Mouse (Mus musculus) hindbrain, embryonic 16.5 days (tissue): Measurements from ENCODE around the gene Mcemp1. TPM values are rescaled to one million over a fixed set of nuclear protein-coding genes. Genes with fewer than 3 reads are reported as not detected.

ENCODE experiments used
- ATAC-seq: fragments of 200-750 bp; cut with Nextera tagmentation; 2 replicates; pipeline ENCODE4 v1.8.0; 2017; ENCODE audit warnings: moderate TSS enrichment, moderate library complexity
- H3K27ac ChIP-seq: fragments of 300-500 bp; sonication (generic); 2 replicates; pipeline ENCODE4 v1.5.1; 2014; ENCODE audit warnings: low read depth, mild to moderate bottlenecking, control low read depth, low read length, moderate library complexity
- H3K27me3 ChIP-seq: fragments of 300-500 bp; sonication (generic); replicated peaks from 2 replicates; pipeline ENCODE4 v1.6.1; 2014; ENCODE audit warnings: low read length; ENCODE audit not compliant: control insufficient read depth, insufficient read depth
- H3K36me3 ChIP-seq: fragments of 300-500 bp; sonication (generic); 2 replicates; pipeline ENCODE4 v1.6.1; 2014; ENCODE audit warnings: mild to moderate bottlenecking, low read length, moderate library complexity, mixed read lengths; ENCODE audit not compliant: control insufficient read depth, insufficient read depth
- H3K4me1 ChIP-seq: fragments of 300-500 bp; sonication (generic); 2 replicates; pipeline ENCODE4 v1.6.1; 2014; ENCODE audit warnings: low read depth, low read length; ENCODE audit not compliant: control insufficient read depth, insufficient read depth
- H3K4me2 ChIP-seq: fragments of 300-500 bp; sonication (generic); 2 replicates; pipeline ENCODE4 v1.6.1; 2014; ENCODE audit warnings: mild to moderate bottlenecking, low read length, control low read depth, moderate library complexity
- H3K4me3 ChIP-seq: fragments of 300-500 bp; sonication (generic); 2 replicates; pipeline ENCODE4 v1.5.1; 2014; ENCODE audit warnings: mild to moderate bottlenecking, low read length, control low read depth, moderate library complexity
- H3K9ac ChIP-seq: fragments of 300-500 bp; sonication (generic); 2 replicates; pipeline ENCODE4 v1.6.1; 2014; ENCODE audit warnings: low read depth, mild to moderate bottlenecking, control low read depth, low read length, moderate library complexity
- H3K9me3 ChIP-seq: fragments of 300-500 bp; sonication (generic); 2 replicates; pipeline ENCODE4 v1.6.1; 2014; ENCODE audit warnings: mild to moderate bottlenecking, low read length, moderate library complexity; ENCODE audit not compliant: control insufficient read depth
- WGBS: fragments of 180-500 bp; shearing (Covaris S2); extraction: QIAGEN DNeasy Blood & Tissue Kit; methylation state at CpG from one replicate; pipeline ENCODE4 v1.1.7; 2014; 5-methylcytosine and 5-hydroxymethylcytosine counted together
- polyA plus RNA-seq: library from polyadenylated mRNA; unstranded; fragments of >200 nt; fragmentation: Nextera tagmentation; extraction: Ambion mirVana; gene quantifications from 2 replicates; pipeline ENCODE4 v1.2.1, GENCODE M21; 2015

Gene Mcemp1
- polyA plus RNA-seq, 1 experiment from 2014 or later, result 0.14 TPM

DNA sequence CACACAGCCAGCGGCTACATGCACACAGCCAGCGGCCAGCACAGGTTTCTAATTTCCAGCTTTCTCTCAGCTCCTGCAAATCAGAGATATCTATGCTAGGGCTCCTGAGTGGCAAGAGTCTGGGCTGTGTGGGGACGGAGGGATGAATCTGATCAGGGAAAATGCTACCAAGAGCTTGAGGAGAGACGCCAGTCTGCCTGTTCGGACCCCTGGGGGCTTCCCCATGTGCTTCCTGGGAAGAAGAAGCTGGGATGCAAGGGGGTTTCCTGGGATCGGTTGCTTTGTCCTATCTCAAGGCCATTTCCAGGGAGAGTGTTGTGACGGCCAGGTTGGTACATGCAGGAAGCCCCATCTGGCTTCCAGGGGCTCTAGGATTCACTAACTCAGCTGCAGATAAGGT lies 42.1 kb downstream of the Mcemp1 start:
- no peak overlapping the region for H3K4me2 ChIP-seq
- no peaks in the 10 kb centered on the region for H3K36me3 ChIP-seq
- no peaks in the 10 kb centered on the region for H3K4me1 ChIP-seq
- WGBS, result 74% methylated on average over 7 of the region's 7 CpGs
- H3K9me3 ChIP-seq, result no peaks in the 10 kb centered on the region
- H3K9ac ChIP-seq, result no peak overlapping the region
- H3K27me3 ChIP-seq, result no peaks in the 10 kb centered on the region
- no peak overlapping the region for H3K27ac ChIP-seq
- ATAC-seq, result no peak
- H3K4me3 ChIP-seq, result no peak overlapping the region

DNA sequence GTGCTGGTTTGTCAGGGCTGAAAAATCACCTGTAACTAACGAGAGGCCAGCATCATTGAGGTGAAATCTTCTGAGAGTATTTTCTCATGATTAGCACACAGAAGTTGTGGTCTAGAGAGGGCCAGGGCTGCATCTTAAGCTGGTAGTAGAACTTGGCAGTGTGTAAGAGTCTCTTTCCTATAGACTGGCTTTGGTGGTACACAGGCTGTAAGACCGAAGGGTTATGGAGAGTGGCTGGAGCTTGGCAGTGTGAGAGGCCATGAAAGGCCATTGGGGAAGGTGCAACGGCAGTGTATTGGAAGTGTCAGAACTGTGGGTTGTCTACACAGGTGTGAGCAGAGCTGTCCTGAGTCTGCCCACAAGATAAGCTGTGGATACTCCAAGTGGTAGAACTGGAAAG lies 44.8 kb downstream of the Mcemp1 start:
- no peaks in the 10 kb centered on the region for H3K36me3 ChIP-seq
- no peaks in the 10 kb centered on the region for H3K4me1 ChIP-seq
- H3K4me2 ChIP-seq, result no peak overlapping the region
- H3K9me3 ChIP-seq, result no peaks in the 10 kb centered on the region
- 89% methylated on average over 3 of the region's 3 CpGs for WGBS
- no peak for ATAC-seq
- H3K27me3 ChIP-seq, result no peaks in the 10 kb centered on the region
- H3K27ac ChIP-seq, result no peak overlapping the region
- no peak overlapping the region for H3K4me3 ChIP-seq
- H3K9ac ChIP-seq, result no peak overlapping the region

DNA sequence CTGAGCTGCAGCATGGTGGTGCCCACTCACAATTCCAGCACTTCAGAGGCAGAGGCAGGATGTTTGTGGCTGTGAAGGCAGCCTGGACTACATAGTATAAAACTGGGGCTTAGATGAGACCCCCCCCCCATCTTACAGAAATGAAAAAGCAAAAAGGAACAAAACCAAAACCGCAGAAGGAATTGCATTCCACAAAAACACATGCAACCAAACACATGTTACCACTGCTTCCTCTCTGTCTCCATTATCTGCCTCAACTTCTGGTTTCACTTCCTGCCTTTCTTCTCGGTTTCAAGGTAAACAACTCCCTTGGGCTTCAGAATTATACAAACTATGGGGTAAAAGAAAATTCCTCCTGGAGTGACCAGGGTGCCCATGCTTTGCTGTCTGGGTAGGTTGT lies 46.1 kb downstream of the Mcemp1 start:
- no peak overlapping the region for H3K9ac ChIP-seq
- no peaks in the 10 kb centered on the region for H3K9me3 ChIP-seq
- H3K27ac ChIP-seq, result no peak overlapping the region
- no peaks in the 10 kb centered on the region for H3K4me1 ChIP-seq
- 71% methylated on average over 2 of the region's 2 CpGs for WGBS
- H3K36me3 ChIP-seq, result no peaks in the 10 kb centered on the region
- no peaks in the 10 kb centered on the region for H3K27me3 ChIP-seq
- no peak overlapping the region for H3K4me2 ChIP-seq
- no peak overlapping the region for H3K4me3 ChIP-seq
- ATAC-seq, result no peak

DNA sequence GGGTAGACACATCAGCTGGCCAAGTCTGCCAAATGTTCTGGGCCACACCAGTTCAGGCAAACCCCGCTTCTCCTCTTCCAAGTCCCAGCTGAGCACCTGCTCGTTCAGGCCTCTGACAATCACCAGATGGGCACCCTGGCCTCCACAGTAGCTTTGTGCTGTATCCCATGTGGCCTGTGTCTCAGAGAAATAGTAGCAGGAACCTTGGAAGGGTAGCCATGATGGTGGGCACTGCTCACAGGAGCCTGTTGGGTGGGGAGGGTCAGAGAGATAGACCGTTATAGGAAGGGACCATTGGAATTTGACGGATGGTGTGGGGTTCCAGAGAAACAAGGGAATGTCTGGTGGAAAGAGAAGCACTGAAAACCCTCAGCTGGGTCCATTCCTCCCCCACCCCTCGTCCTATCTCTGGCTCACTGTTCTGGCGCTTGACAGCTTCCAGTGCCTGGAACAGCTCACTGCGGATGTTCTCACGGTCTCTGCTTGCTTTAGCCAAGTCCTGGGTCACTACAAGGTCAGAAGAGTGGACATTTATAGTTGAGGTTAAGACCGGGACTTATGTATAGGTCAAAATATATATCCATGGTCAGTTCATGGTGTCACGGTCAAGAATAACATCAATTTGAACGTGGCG lies 51.9 kb downstream of the Mcemp1 start:
- H3K9me3 ChIP-seq, result no peaks in the 10 kb centered on the region
- no peaks in the 10 kb centered on the region for H3K4me1 ChIP-seq
- ATAC-seq, result no peak
- 90% methylated on average over 12 of the region's 12 CpGs for WGBS
- no peak overlapping the region for H3K9ac ChIP-seq
- no peaks in the 10 kb centered on the region for H3K27me3 ChIP-seq
- no peak overlapping the region for H3K27ac ChIP-seq
- no peak overlapping the region for H3K4me2 ChIP-seq
- no peaks in the 10 kb centered on the region for H3K36me3 ChIP-seq
- H3K4me3 ChIP-seq, result no peak overlapping the region

DNA sequence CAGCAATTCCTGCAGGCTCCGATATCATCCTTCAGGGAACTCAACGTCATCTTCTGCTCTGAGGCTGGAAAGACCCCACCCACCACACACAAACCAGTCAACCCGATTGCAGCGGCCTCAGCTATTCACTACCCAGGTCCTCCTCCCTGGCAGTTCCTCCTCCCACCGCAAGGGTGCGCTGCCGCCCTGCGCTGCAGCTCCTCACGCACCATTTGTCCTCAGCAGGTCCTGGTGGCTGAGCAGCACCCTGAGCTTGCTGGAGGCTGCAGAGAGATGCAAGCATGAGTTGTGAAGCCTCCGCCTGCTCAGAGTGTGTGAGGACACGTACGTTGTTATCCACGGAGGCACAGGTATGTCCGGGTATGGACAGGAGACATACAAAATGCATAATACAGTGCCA lies 53.0 kb downstream of the Mcemp1 start:
- Histone ChIP-seq H3K9me3 (no peaks in the 10 kb centered on the region), H3K27ac (no peak overlapping the region), H3K4me3 (no peak overlapping the region), H3K9ac (no peak overlapping the region), H3K4me2 (no peak overlapping the region), H3K36me3 (no peaks in the 10 kb centered on the region), H3K27me3 (no peaks in the 10 kb centered on the region), H3K4me1 (no peaks in the 10 kb centered on the region)
- ATAC-seq, result no peak
- WGBS, result 15% methylated on average over 14 of the region's 14 CpGs

Other genes with a start within 250 kb of the Mcemp1 start
- 4.2 and 4.3 TPM in 2 replicates for gene Pex11g, start 198.1 kb upstream of the Mcemp1 start, polyA plus RNA-seq
- 0.39 and 0.60 TPM in 2 replicates for gene Tex45, start 194.9 kb upstream of the Mcemp1 start, polyA plus RNA-seq
- 55.3 and 65.3 TPM in 2 replicates for gene Zfp358, start 172.6 kb upstream of the Mcemp1 start, polyA plus RNA-seq
- gene Mcoln1, start 165.3 kb upstream of the Mcemp1 start, polyA plus RNA-seq, result 113 and 119 TPM in 2 replicates
- gene Pnpla6, start 150.4 kb upstream of the Mcemp1 start, polyA plus RNA-seq, result 43.1 and 52.0 TPM in 2 replicates
- 0.36 and 0.39 TPM in 2 replicates for gene C330021F23Rik, start 97.8 kb upstream of the Mcemp1 start, polyA plus RNA-seq
- 42.3 and 47.8 TPM in 2 replicates for gene Camsap3, start 78.5 kb upstream of the Mcemp1 start, polyA plus RNA-seq
- gene Xab2, start 44.4 kb upstream of the Mcemp1 start, polyA plus RNA-seq, result 46.7 and 51.4 TPM in 2 replicates
- 65.3 and 73.2 TPM in 2 replicates for gene Pet100, start 44.2 kb upstream of the Mcemp1 start, polyA plus RNA-seq
- gene Pcp2, start 40.2 kb upstream of the Mcemp1 start, polyA plus RNA-seq, result 24.9 and 30.6 TPM in 2 replicates
- gene Stxbp2, start 34.8 kb upstream of the Mcemp1 start, polyA plus RNA-seq, result 39.3 and 42.5 TPM in 2 replicates
- gene Retn, start 10.0 kb upstream of the Mcemp1 start, polyA plus RNA-seq, result 0.34 and 0.67 TPM in 2 replicates
- gene Fcor, start 6.6 kb downstream of the Mcemp1 start, polyA plus RNA-seq, result 20.9 and 21.7 TPM in 2 replicates
- 64.0 and 69.2 TPM in 2 replicates for gene Trappc5, start 10.5 kb downstream of the Mcemp1 start, polyA plus RNA-seq
- 0.41 and 0.45 TPM in 2 replicates for gene Fcer2a, start 28.4 kb downstream of the Mcemp1 start, polyA plus RNA-seq
- gene Clec4g, start 54.9 kb downstream of the Mcemp1 start, polyA plus RNA-seq, result not detected in 2 replicates
- 0.34 TPM in 1 of 2 replicates, not detected in the other for gene Cd209a, start 83.2 kb downstream of the Mcemp1 start, polyA plus RNA-seq
- gene Cd209e, start 188.6 kb downstream of the Mcemp1 start, polyA plus RNA-seq, result not detected in 2 replicates
- gene Cd209d, start 212.8 kb downstream of the Mcemp1 start, polyA plus RNA-seq, result not detected in 2 replicates